Comparison of ENCODE assay signal across 8 mouse cellular contexts in the genomic region with DNA sequence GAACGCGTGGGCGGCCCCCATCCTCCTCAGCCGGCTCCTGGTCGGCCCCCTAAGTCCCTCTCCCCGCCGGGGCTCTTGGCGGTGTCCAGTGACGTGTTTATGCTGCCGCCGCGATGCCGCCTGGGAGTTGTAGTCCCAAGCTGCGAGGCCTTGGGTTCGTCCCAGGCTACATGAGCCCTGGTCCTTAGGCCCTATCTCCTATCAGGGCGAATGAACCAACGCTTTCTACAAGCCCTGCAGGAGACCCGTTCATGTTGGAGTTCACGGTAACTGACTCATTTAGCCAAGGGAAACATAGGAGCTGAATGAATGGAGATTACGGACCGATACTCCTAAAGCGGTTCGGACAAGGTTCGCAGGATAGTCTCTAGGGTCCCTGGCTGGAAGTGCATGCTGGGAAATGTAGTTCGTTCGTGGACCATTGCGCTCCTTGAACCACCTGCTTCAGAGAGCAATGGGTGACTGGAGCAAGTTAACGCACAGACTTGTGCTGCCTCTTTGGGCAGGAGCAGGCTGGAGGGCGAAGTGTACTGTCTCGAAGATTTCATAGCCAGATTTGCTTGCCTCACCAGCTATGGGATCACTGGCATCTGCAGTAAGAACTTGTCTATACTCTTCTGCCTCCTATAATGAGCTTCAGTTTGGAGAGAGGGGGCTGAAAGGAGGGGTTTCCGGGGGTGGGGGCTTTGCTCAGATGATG. TPM values are rescaled to one million over a fixed set of nuclear protein-coding genes. Genes with fewer than 3 reads are reported as not detected.
DNase-seq lines count a peak whose midpoint lies in the region; ATAC-seq lines count a peak whose summit lies in the region.

A gene (minus strand): TSS at position 77 of the 700 bp plus-strand sequence.

- H3K36me3 ChIP-seq in heart, embryonic 14.5 days (ENCODE audit: control insufficient read depth, insufficient read depth, low read length) = peaks cover 11% of the 10 kb centered on the region; the same call in 1 of the 2 replicates
- H3K36me3 ChIP-seq in liver, embryonic 13.5 days = no peaks in the 10 kb centered on the region
- no peaks in the 10 kb centered on the region for H3K36me3 ChIP-seq in stomach, embryonic 16.5 days (ENCODE audit: control insufficient read depth, insufficient read depth, low read length)

- ATAC-seq in CD4-positive, CD25-positive, alpha-beta regulatory T cell, adult 4 months = peak; percentile 96
- ATAC-seq in heart, embryonic 14.5 days (ENCODE audit: insufficient number of reproducible peaks, insufficient read depth, low FRiP score, low read depth) = peak; percentile 97
- peak; percentile 97 for ATAC-seq in liver, embryonic 13.5 days (ENCODE audit: low read depth)
- peak; percentile 97 for ATAC-seq in stomach, embryonic 16.5 days (ENCODE audit: insufficient read depth, low FRiP score)

- peak within 1 kb of the TSS; percentile 87 to 94 for H3K27ac ChIP-seq in heart, embryonic 14.5 days (replicated peaks in 1 of 2; ENCODE audit: control insufficient read depth in 1 of 2, insufficient read depth in 1 of 2, low read depth in 2 of 2, low read length in 2 of 2)
- peak within 1 kb of the TSS; percentile 60 for H3K27ac ChIP-seq in liver, embryonic 13.5 days
- H3K27ac ChIP-seq in stomach, embryonic 16.5 days (ENCODE audit: low read length) = peak within 1 kb of the TSS; percentile 89

- H3K4me3 ChIP-seq in heart, embryonic 14.5 days (ENCODE audit: control insufficient read depth in 1 of 2, insufficient read depth in 1 of 2, low read depth in 1 of 2, low read length in 2 of 2) = peak within 1 kb of the TSS; percentile 82 to 86
- peak within 1 kb of the TSS; percentile 81 for H3K4me3 ChIP-seq in liver, embryonic 13.5 days (replicated peaks)
- peak within 1 kb of the TSS; percentile 74 for H3K4me3 ChIP-seq in stomach, embryonic 16.5 days (replicated peaks; ENCODE audit: low read length)

- DNase-seq in c-Kit-negative CD71-positive TER-119-positive erythroid progenitor cells, embryonic 14.5 days (ENCODE audit: low read depth, low spot score) = peak; percentile 70
- peak; percentile 92 for DNase-seq in fibroblast of lung, adult 2 months (ENCODE audit: low read depth)
- DNase-seq in kidney, postnatal 14 days = peak; percentile 95
- DNase-seq in liver, embryonic 13.5 days = peak; percentile 88
- peak; percentile 97 for DNase-seq in neural tube, embryonic 10.5 days (ENCODE audit: extremely low spot score, low spot score)

- peaks cover 11 to 14% of the 10 kb centered on the region in 2 experiments; a peak in 3 of 4 replicates for H3K4me1 ChIP-seq in heart, embryonic 14.5 days (ENCODE audit: control insufficient read depth in 2 of 2, insufficient read depth in 2 of 2, low read length in 2 of 2)
- H3K4me1 ChIP-seq in liver, embryonic 13.5 days (replicated peaks) = peaks cover 38% of the 10 kb centered on the region
- peaks cover 16% of the 10 kb centered on the region for H3K4me1 ChIP-seq in stomach, embryonic 16.5 days (ENCODE audit: control insufficient read depth, insufficient read depth, low read length)

- no peaks in the 10 kb centered on the region for H3K27me3 ChIP-seq in heart, embryonic 14.5 days (ENCODE audit: control insufficient read depth, insufficient read depth, low read length)
- H3K27me3 ChIP-seq in liver, embryonic 13.5 days = peaks cover 13% of the 10 kb centered on the region
- no peaks in the 10 kb centered on the region for H3K27me3 ChIP-seq in stomach, embryonic 16.5 days (ENCODE audit: control insufficient read depth, insufficient read depth, low read length)

- peak within 1 kb of the TSS; percentile 100 for H3K4me2 ChIP-seq in heart, embryonic 14.5 days (ENCODE audit: low read length)
- H3K4me2 ChIP-seq in liver, embryonic 13.5 days = peak within 1 kb of the TSS; percentile 99
- H3K4me2 ChIP-seq in stomach, embryonic 16.5 days (ENCODE audit: low read depth, low read length) = peak within 1 kb of the TSS; percentile 94

- 0% methylated on average over 29 of the region's 31 CpGs for WGBS in heart, embryonic 14.5 days
- WGBS in liver, embryonic 13.5 days (ENCODE audit: insufficient replicate concordance) = under 1% methylated on average over 31 of the region's 31 CpGs
- under 1% methylated on average over 31 of the region's 31 CpGs for WGBS in stomach, embryonic 16.5 days

- no peaks in the 10 kb centered on the region for H3K9me3 ChIP-seq in heart, embryonic 14.5 days (ENCODE audit: control insufficient read depth, low read length)
- no peaks in the 10 kb centered on the region for H3K9me3 ChIP-seq in liver, embryonic 13.5 days (replicated peaks)
- no peaks in the 10 kb centered on the region for H3K9me3 ChIP-seq in stomach, embryonic 16.5 days (replicated peaks; ENCODE audit: control insufficient read depth, low read length)

- peak within 1 kb of the TSS; percentile 87 for H3K9ac ChIP-seq in heart, embryonic 14.5 days (ENCODE audit: low read length)
- peak within 1 kb of the TSS; percentile 83 for H3K9ac ChIP-seq in liver, embryonic 13.5 days
- peak within 1 kb of the TSS; percentile 87 for H3K9ac ChIP-seq in stomach, embryonic 16.5 days (ENCODE audit: low read length)

RNA-seq across cellular contexts. Expression of the gene that starts here (rescaled TPM):
- 1 to 10 TPM in 1 of 2 experiments, under 1 TPM in 1; 0.76 to 1.5 TPM for polyA plus RNA-seq in CD4-positive, CD25-positive, alpha-beta regulatory T cell, adult 4 months (2017; shearing (Covaris generic))
- polyA plus RNA-seq in heart, embryonic 14.5 days (2014; fragmentation: Nextera tagmentation; extraction: Ambion mirVana) = 3.8 and 4.3 TPM in 2 replicates
- 1.3 and 1.8 TPM in 2 replicates for polyA plus RNA-seq in liver, embryonic 13.5 days (2015; fragmentation: Nextera tagmentation; extraction: Ambion mirVana)
- 2.7 and 4.1 TPM in 2 replicates for polyA plus RNA-seq in stomach, embryonic 16.5 days (2015; fragmentation: Nextera tagmentation; extraction: Ambion mirVana)

Comparison
In these comparisons a context has a peak if more than half of its experiments do, and no peak if none do; other contexts are left out.
1. Peak in every context shown above with its lines: DNase-seq, ATAC-seq, H3K4me3 ChIP-seq and H3K27ac ChIP-seq.